In genomic region chr12:53066321-53066720, GRCm38 (mm10) we compare ENCODE assay signal across 25 mouse cellular contexts.
"Had no signal": no experiment of that assay in that cellular context is flagged by ENCODE, and none has a peak within 500 bp of the region (broad histone marks: within the 10 kb centered on the region; RNA-seq: fewer than 3 reads in every experiment).

No protein-coding gene starts in this region.

- H3K36me3 ChIP-seq: limb, embryonic 12.5 days; limb, embryonic 15.5 days; lung, embryonic 15.5 days; midbrain, embryonic 13.5 days; neural tube, embryonic 12.5 days; neural tube, embryonic 15.5 days had no signal

- H3K27me3 ChIP-seq: limb, embryonic 12.5 days; limb, embryonic 15.5 days; lung, embryonic 15.5 days; megakaryocyte, embryonic 14.5 days; midbrain, embryonic 13.5 days; neural tube, embryonic 12.5 days; neural tube, embryonic 15.5 days had no signal

- DNase-seq: kidney, adult 18-20 months; kidney, adult 9 months; kidney, postnatal 14 days; kidney, postnatal 4 days; left cerebral cortex, postnatal 4 days; liver, postnatal 0 days; lung, postnatal 10 days; lung, postnatal 36 days; right cerebral cortex, adult 18-20 months; right cerebral cortex, postnatal 14 days; right cerebral cortex, postnatal 4 days; thymus, adult 2 months; thymus, postnatal 14 days; thymus, postnatal 4 days had no signal

- H3K4me3 ChIP-seq: limb, embryonic 12.5 days; limb, embryonic 15.5 days; lung, embryonic 15.5 days; megakaryocyte, embryonic 14.5 days; midbrain, embryonic 13.5 days; myocyte; neural tube, embryonic 12.5 days; neural tube, embryonic 15.5 days had no signal

- ATAC-seq: liver, postnatal 0 days; midbrain, embryonic 13.5 days had no signal

- H3K9ac ChIP-seq: limb, embryonic 12.5 days; limb, embryonic 15.5 days; liver, embryonic 14.5 days; liver, postnatal 0 days; lung, embryonic 15.5 days; midbrain, embryonic 13.5 days; neural tube, embryonic 12.5 days; neural tube, embryonic 15.5 days had no signal

- H3K4me1 ChIP-seq: megakaryocyte, embryonic 14.5 days had no signal

- H3K27ac ChIP-seq: limb, embryonic 12.5 days; limb, embryonic 15.5 days; liver, embryonic 14.5 days; lung, embryonic 15.5 days; midbrain, embryonic 13.5 days; neural tube, embryonic 12.5 days; neural tube, embryonic 15.5 days; stomach, postnatal 0 days had no signal

- H3K9me3 ChIP-seq: limb, embryonic 12.5 days; limb, embryonic 15.5 days; lung, embryonic 15.5 days; megakaryocyte, embryonic 14.5 days; midbrain, embryonic 13.5 days; neural tube, embryonic 12.5 days; neural tube, embryonic 15.5 days had no signal

- H3K4me2 ChIP-seq: limb, embryonic 12.5 days; limb, embryonic 15.5 days; liver, embryonic 11.5 days; lung, embryonic 15.5 days; midbrain, embryonic 13.5 days; neural tube, embryonic 12.5 days; neural tube, embryonic 15.5 days had no signal
